Mouse (Mus musculus) liver, embryonic 14.5 days (tissue): ENCODE measurements around the gene Fut1. TPM values are rescaled to one million over a fixed set of nuclear protein-coding genes. Genes with fewer than 3 reads are reported as not detected.

Experiments
- ATAC-seq: fragments of 200-750 bp; cut with Nextera tagmentation; 2 replicates; pipeline ENCODE4 v1.8.0; 2017; ENCODE audit warnings: moderate number of reproducible peaks, mild to moderate bottlenecking, moderate library complexity; ENCODE audit not compliant: insufficient read depth
- DNase-seq, 3 experiments: peaks; one replicate each; pipeline ENCODE4 v3.0.0-alpha.2; 2012 to 2013; ENCODE audit warnings: low read depth in 3 of 3, low spot score in 3 of 3
- H3K27ac ChIP-seq: fragments of 300-500 bp; sonication (generic); 2 replicates; pipeline ENCODE4 v1.5.1; 2014; ENCODE audit warnings: moderate library complexity, mild to moderate bottlenecking, control low read depth, inconsistent platforms
- H3K27me3 ChIP-seq: fragments of 300-500 bp; sonication (generic); 2 replicates; pipeline ENCODE4 v1.6.1; 2014; ENCODE audit warnings: mild to moderate bottlenecking, low read length, moderate library complexity; ENCODE audit not compliant: control insufficient read depth, insufficient read depth
- H3K36me3 ChIP-seq: fragments of 300-500 bp; sonication (generic); replicated peaks from 2 replicates; pipeline ENCODE4 v1.6.1; 2014; ENCODE audit warnings: low read depth; ENCODE audit not compliant: control insufficient read depth, insufficient read depth
- H3K4me1 ChIP-seq, 2 experiments: fragments of 200-500 bp in 1 of 2; fragments of 300-500 bp in 1 of 2; sonication (generic) in 1 of 2; replicated peaks; 2 replicates each; pipeline ENCODE4 v1.6.1; 2012 to 2014; ENCODE audit warnings: antibody characterized with exemption in 1 of 2, inconsistent platforms in 1 of 2, low read length in 1 of 2; ENCODE audit not compliant: control insufficient read depth in 2 of 2, insufficient read depth in 2 of 2
- H3K4me2 ChIP-seq: fragments of 300-500 bp; sonication (generic); 2 replicates; pipeline ENCODE4 v1.6.1; 2014; ENCODE audit warnings: low read depth, mild to moderate bottlenecking, control low read depth, moderate library complexity
- H3K4me3 ChIP-seq, 2 experiments: fragments of 200-500 bp in 1 of 2; fragments of 300-500 bp in 1 of 2; sonication (generic) in 1 of 2; 2 replicates each; pipeline ENCODE4 v1.5.1; 2012 to 2014; ENCODE audit warnings: low read depth in 2 of 2, low read length in 2 of 2, mild to moderate bottlenecking in 2 of 2, control low read depth in 1 of 2, inconsistent platforms in 1 of 2, moderate library complexity in 1 of 2; ENCODE audit not compliant: insufficient read depth in 1 of 2
- H3K9ac ChIP-seq: fragments of 300-500 bp; sonication (generic); replicated peaks from 2 replicates; pipeline ENCODE4 v1.6.1; 2014; ENCODE audit warnings: mild to moderate bottlenecking, control low read depth, moderate library complexity
- H3K9me3 ChIP-seq: fragments of 300-500 bp; sonication (generic); 2 replicates; pipeline ENCODE4 v1.6.1; 2016; ENCODE audit warnings: low read length, mixed read lengths; ENCODE audit not compliant: control insufficient read depth
- CTCF ChIP-seq: IDR thresholded peaks from 2 replicates; pipeline ENCODE4 v1.5.1; 2016; ENCODE audit warnings: antibody characterized with exemption, low read depth, control low read depth
- EP300 ChIP-seq: IDR thresholded peaks from 2 replicates; pipeline ENCODE4 v1.6.1; 2016; ENCODE audit warnings: antibody characterized with exemption, low read depth
- WGBS: fragments of 180-500 bp; shearing (Covaris S2); extraction: QIAGEN DNeasy Blood & Tissue Kit; methylation state at CpG from one replicate; pipeline ENCODE4 v1.1.7; 2014; ENCODE audit not compliant: insufficient replicate concordance; 5-methylcytosine and 5-hydroxymethylcytosine counted together
- polyA plus RNA-seq, 2 experiments: library from polyadenylated mRNA; depleted of rRNA in 1 of 2; stranded (reverse) in 1 of 2; unstranded in 1 of 2; fragments of >200 nt; fragmentation: Nextera tagmentation in 1 of 2; extraction: Ambion mirVana in 1 of 2; gene quantifications; 2 replicates each; pipeline versions ENCODE4 v1.2.1 to v1.2.3; 2012 to 2014

Gene Fut1
- polyA plus RNA-seq, 2 experiments = not detected

GRCm38 (mm10) chr7:45587631-45588592, 29.2 kb upstream of the Fut1 start:
- ATAC-seq = no peak
- DNase-seq = no peak
- Histone ChIP-seq H3K4me3 (no peak overlapping the region), H3K27ac (no peak overlapping the region), H3K9me3 (no peaks in the 10 kb centered on the region), H3K27me3 (no peaks in the 10 kb centered on the region), H3K4me2 (no peak overlapping the region), H3K36me3 (peaks cover 4% of the 10 kb centered on the region; the same call in 1 of the 2 replicates), H3K4me1 (0 out of 4 replicates have a peak, but pooled peaks cover 0 to 4% of the 10 kb centered on the region in 2 experiments), H3K9ac (no peak overlapping the region)
- 84% methylated on average over 23 of the region's 23 CpGs for WGBS
- no peak for TF ChIP-seq CTCF

GRCm38 (mm10) chr7:45589173-45589572, 27.9 kb upstream of the Fut1 start:
- H3K4me3 ChIP-seq = peak overlapping the region; percentile 41 to 54
- peaks cover 4% of the 10 kb centered on the region; the same call in 1 of the 2 replicates for H3K36me3 ChIP-seq
- no peaks in the 10 kb centered on the region for H3K27me3 ChIP-seq
- H3K9me3 ChIP-seq = no peaks in the 10 kb centered on the region
- peak overlapping the region; percentile 57 for H3K4me2 ChIP-seq
- no peak for TF ChIP-seq EP300
- peak; percentile 96 for TF ChIP-seq CTCF
- no peak overlapping the region for H3K9ac ChIP-seq
- WGBS = 9% methylated on average over 19 of the region's 19 CpGs
- no peak overlapping the region for H3K27ac ChIP-seq
- H3K4me1 ChIP-seq = 0 out of 4 replicates have a peak, but pooled peaks cover 0 to 4% of the 10 kb centered on the region in 2 experiments
- DNase-seq (peak; percentile 76 to 83 (median 79)), ATAC-seq (peak; percentile 85)

GRCm38 (mm10) chr7:45589898-45590297, 27.2 kb upstream of the Fut1 start:
- Histone ChIP-seq H3K9me3 (no peaks in the 10 kb centered on the region), H3K27ac (no peak overlapping the region), H3K4me1 (0 out of 4 replicates have a peak, but pooled peaks cover 0 to 4% of the 10 kb centered on the region in 2 experiments), H3K27me3 (no peaks in the 10 kb centered on the region), H3K4me3 (no peak overlapping the region), H3K9ac (no peak overlapping the region), H3K36me3 (peaks cover 4% of the 10 kb centered on the region; the same call in 1 of the 2 replicates), H3K4me2 (no peak overlapping the region)
- 80% methylated on average over 5 of the region's 5 CpGs for WGBS
- no peak for ATAC-seq
- TF ChIP-seq CTCF = no peak
- no peak for TF ChIP-seq EP300
- DNase-seq = no peak

DNA sequence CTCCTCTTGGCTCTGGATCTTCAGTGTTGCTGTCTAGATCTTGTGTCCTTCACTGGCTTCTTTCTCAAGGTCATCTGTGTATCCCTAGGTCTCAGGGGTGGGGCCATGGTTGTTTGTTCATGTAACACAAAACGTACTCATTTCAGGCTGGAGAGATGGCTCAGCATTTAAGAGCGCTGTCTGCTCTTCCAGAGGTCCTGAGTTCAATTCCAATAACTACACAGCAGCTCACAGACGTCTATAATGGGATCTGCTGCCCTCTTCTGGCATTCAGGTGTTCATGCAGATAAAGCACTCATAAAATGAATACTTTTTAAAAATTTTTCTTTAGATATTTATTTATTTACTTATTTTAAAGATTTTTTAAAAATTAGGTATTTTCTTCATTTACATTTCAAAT, 26.2 kb upstream of the Fut1 start:
- no peaks in the 10 kb centered on the region for H3K36me3 ChIP-seq
- H3K4me1 ChIP-seq = 0 out of 4 replicates have a peak, but pooled peaks cover 0 to 4% of the 10 kb centered on the region in 2 experiments
- no peak for DNase-seq
- H3K4me2 ChIP-seq = no peak overlapping the region
- no peaks in the 10 kb centered on the region for H3K27me3 ChIP-seq
- no peak overlapping the region for H3K9ac ChIP-seq
- ATAC-seq = no peak
- H3K4me3 ChIP-seq = no peak overlapping the region
- TF ChIP-seq CTCF (peak; percentile 55), EP300 (no peak)
- WGBS = 47% methylated on average over 3 of the region's 3 CpGs
- no peaks in the 10 kb centered on the region for H3K9me3 ChIP-seq
- no peak overlapping the region for H3K27ac ChIP-seq

GRCm38 (mm10) chr7:45591880-45592279, 25.2 kb upstream of the Fut1 start:
- Histone ChIP-seq H3K4me2 (no peak overlapping the region), H3K36me3 (no peaks in the 10 kb centered on the region), H3K9ac (no peak overlapping the region), H3K9me3 (no peaks in the 10 kb centered on the region), H3K27me3 (no peaks in the 10 kb centered on the region), H3K4me1 (0 out of 4 replicates have a peak, but pooled peaks cover 0 to 4% of the 10 kb centered on the region in 2 experiments), H3K4me3 (no peak overlapping the region), H3K27ac (no peak overlapping the region)
- DNase-seq (peak in 1 of 3 experiments; percentile 22), ATAC-seq (no peak)
- 45% methylated on average over 7 of the region's 7 CpGs for WGBS
- TF ChIP-seq CTCF (no peak), EP300 (no peak)
